Mouse (Mus musculus): ENCODE data around the gene Sult6b1. TPM values are rescaled to one million over a fixed set of nuclear protein-coding genes. Genes with fewer than 3 reads are reported as not detected.
A peak's percentile ranks its signal among the peaks of the same experiment; 100 is the strongest.

Sult6b1 gene
- total RNA-seq (2021), result not detected
- long read RNA-seq, experiment 1, result 0 reads
- long read RNA-seq, experiment 2, result 0 reads

DNA sequence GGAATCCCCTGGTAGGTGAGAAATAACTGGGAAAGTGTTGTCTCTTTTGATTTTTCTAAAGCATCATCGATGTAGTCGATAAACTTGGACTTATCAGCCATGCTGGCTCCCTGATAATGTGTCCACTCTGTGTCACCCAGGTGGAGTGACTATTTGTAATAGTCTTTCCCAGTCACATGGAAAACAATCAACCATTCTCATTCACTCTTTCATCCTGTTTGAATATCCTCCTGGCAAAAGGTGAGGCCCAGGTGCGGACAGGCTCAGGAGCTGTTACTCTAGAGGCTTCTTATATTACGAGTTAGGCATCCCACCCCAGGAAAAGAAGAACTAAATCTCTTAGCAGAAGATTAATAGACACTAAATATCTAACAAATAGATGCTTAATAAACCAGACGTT lies at the start of gene Sult6b1:
Gene Sult6b1 (minus strand): TSS at position 101 of the 400 bp plus-strand sequence.
- intact Hi-C loops (cut with DNase I; ENCODE audit: low total_unique reads), result no loop called here
- DNase-seq, result no peak

DNA sequence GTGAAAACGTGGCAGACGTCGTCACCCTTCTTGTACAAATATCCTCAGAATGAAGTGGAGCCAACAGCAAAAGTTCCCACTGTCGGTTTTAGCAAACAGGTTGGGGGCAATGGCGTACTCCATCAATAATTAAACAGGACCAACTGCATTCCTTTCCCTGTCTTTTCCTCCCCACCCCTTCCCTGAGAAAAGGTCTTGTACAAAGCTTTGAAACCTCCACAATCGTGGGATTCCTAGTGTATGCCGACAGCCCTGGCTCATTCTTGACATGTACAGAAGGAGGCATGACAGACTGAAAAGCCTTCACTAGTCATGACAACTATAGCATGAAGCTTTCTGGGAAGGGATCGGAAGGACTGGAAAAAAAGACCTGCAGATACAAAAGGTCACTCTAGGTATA lies 46.4 kb upstream of the Sult6b1 start:
- no peak for DNase-seq
- intact Hi-C loops (cut with DNase I; ENCODE audit: low total_unique reads), result no loop called here

DNA sequence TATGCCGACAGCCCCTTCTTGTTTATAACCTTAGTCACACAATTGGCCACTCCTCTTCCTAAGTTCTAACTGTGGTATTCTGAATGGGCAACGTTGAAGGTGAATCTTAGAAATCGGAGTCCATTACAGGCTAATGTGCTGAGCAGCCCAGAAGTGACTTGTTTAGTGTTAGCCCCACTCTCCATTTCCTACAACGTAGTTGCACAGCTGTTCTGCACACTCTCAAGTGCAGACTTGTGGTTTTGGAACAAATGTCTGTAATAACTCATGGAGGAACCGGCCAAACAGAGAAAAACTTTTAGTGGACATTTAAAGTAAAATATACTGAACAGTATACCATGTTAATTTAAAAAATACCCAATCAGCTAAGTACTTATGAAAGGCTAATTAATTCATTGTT lies 45.3 kb upstream of the Sult6b1 start:
- no peak for DNase-seq
- intact Hi-C loops (cut with DNase I; ENCODE audit: low total_unique reads), result no loop called here

DNA sequence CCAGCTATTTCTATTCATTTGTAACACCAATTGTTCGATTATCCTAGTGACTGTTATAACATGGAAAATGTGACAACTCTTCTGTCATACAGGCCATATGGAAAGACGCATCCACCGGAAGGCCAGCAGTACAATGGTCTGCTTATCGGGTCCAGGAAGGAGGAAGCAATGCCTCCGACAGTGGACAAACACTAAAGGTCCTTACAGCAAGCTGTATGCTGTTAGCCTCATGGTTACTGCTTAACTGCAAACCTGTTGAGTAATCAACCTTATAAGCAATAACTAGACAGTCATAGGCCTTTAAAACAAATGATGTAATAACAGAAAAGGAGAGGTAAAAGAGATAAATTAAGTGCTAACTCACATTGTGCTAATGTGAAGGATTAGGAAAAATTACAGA lies 44.4 kb upstream of the Sult6b1 start:
- intact Hi-C loops (cut with DNase I; ENCODE audit: low total_unique reads), result no loop called here
- DNase-seq, result no peak

DNA sequence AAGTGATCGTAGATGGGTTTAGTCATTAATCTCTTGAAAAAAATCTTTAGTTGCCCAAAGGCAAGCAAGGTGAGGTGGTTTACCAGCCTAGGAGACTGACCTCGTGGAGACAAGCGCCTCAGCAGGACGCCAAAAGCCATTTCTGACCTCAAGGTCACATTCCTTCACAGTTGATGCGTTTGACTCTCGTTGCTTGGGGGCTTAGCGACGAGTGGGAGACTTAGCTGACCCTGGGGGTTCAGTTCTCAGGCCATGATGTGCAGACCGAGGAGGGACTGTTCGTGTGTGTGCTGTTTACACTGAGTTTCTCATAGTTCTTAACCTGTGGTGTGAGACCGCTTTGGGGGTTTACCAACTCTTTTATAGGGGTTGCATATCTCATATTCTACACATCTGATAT lies 35.8 kb upstream of the Sult6b1 start:
- intact Hi-C loops (cut with DNase I; ENCODE audit: low total_unique reads), result no loop called here
- no peak for DNase-seq

DNA sequence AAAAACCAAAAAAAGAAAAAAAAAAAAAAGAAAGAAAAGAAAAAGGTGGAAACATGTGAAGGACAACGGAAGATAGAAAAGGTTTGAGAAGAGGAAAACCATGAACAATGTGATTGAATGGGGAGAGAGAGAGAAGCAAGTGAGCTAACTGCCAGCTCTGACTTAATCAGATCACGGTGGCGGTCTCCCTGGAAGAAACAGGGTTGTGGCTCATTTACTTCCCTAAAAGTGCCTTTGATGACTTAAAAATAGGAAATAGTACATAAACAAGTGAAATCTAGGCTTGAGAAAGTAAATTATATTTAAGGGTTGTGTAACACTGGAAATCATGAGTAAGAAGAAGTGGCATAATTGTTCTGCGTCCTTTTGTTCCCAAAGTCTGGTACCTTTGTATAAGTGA lies 32.1 kb upstream of the Sult6b1 start:
- no peak for DNase-seq
- intact Hi-C loops (cut with DNase I; ENCODE audit: low total_unique reads), result no loop called here

DNA sequence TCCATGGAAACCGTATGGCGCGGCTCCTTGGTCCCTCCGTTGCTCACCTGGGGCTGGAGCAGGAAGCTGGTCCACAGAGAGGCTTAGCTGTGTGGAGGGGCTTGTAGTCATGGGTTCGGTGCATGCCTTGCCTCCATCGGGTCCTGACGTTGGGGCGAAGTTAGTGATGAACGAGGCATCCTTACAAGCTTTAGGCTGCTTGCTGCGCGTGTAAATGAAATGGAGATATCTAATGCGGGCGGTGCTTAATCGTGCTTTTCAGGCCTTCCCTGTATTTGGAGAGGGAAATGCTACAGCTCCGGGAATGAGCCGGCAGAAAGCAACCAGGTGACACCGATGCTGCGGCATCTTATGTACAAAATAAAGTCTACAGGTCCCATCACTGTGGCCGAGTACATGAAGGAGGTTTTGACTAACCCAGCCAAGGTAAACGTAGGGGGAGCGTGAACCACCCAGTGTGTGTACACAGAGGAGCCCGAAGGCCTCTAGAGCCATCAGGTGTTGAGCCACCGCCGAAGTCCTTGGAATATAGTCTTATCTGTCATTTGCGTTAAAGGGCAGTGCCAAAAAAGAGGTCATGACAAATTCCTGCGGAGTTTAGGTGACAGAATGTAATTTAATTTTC lies 30.5 kb upstream of the Sult6b1 start:
- intact Hi-C loops (cut with DNase I; ENCODE audit: low total_unique reads), result no loop called here
- no peak for DNase-seq

DNA sequence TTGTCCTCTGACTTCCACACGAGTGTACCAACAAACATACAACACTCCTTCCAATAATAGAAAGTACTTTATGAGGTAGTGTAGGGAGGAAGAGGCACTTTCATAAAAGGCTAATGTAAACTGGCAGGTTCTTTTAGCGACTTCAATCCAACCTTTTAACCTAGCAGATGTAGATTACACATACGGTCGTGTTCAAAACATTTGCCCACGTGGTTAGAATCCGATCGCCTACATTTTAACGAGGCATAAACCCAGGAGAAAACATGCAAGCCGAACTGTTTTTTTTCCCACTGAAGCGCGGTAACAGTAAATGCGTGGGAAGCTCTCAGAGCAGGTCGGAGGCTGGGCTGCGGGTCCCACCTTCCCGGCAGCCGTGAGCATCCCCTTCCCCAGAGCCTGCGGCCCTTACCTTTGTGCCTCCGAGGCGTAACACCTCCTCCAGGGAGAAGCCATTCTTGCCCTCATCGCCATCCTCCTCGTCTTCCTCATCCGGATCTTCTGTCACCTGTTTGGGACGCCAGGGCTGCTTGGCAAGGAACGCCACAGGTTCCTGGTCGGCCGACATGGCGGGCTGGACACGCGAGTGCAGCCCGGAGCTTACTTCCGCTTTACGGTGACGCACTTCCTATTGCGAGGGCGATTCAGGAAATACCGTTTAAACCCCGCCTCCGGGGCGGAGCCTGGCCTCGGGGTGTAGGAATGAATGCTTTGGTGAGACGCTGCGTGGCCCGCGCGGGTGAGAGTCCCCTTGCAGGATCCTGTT lies 29.9 kb upstream of the Sult6b1 start, which contains the start of the genes Cebpz and Ndufaf7:
Gene Cebpz (minus strand): TSS at position 601 of the 763 bp plus-strand sequence.
Gene Ndufaf7 (plus strand): TSS at position 671 of the 763 bp plus-strand sequence.
- intact Hi-C loops (cut with DNase I; ENCODE audit: low total_unique reads), result no loop called here
- DNase-seq, result peak; percentile 97

DNA sequence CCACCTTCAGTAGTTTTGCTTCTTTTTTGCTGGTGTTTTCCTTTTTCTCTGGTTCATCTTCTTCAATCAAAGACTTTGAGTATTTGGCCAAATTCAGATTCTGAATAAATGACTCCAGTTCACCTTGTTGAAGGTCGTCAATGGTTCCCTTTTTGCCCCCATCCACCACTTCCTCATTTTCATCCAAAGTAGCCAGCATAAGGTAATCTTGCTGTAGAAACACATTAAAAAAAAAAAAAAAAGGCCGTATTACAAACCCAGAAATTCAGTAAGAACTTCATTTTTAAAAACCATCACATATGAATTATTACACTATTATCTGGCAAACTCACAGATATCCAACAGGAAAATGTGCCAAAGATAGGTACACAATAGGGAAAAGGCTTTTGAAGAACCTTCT lies 29.1 kb upstream of the Sult6b1 start:
- DNase-seq, result no peak
- intact Hi-C loops (cut with DNase I; ENCODE audit: low total_unique reads), result no loop called here

DNA sequence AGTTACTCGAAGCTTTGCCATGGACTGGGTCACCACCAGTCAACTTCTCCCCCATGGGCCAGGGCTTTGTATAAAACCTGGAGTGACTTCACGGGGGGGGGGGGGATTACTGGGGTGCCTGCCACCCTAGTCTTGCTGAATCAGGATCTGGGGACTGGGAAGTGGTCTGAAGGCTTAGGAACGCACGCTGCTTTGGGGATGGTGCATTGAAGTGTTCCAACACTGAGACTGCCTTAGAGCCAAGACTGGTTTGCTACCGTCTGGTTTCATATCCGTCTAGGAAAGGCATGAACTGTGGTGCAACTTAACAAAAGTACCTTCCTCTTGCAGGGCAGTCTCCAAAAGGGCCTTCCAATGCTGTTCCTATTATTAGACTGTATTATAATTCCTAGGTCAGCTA lies 10.9 kb upstream of the Sult6b1 start:
- intact Hi-C loops (cut with DNase I; ENCODE audit: low total_unique reads), result no loop called here

DNA sequence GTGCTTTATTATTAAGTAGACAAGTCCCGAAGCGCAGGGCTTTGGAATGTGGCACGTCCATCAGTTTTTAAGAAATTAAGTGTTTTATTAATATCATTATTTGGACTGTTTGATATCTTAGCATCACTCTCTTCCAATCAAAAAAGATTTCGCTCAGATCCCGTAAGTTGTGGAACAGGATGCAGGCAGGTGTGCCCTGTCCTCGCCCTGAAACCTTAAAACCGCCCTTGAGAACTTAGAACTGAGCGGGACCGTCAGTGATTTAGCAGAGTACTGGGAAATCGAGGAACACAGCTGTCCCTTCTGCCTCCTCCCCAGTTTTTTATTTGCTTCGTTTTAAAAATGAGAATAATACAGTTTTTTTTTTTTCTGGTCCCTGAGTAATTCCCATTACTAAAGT lies 10.1 kb upstream of the Sult6b1 start:
- intact Hi-C loops (cut with DNase I; ENCODE audit: low total_unique reads), result no loop called here
- DNase-seq, result no peak

More for the DNA sequence above, 10.9 kb upstream of the Sult6b1 start:
- DNase-seq, result no peak

DNA sequence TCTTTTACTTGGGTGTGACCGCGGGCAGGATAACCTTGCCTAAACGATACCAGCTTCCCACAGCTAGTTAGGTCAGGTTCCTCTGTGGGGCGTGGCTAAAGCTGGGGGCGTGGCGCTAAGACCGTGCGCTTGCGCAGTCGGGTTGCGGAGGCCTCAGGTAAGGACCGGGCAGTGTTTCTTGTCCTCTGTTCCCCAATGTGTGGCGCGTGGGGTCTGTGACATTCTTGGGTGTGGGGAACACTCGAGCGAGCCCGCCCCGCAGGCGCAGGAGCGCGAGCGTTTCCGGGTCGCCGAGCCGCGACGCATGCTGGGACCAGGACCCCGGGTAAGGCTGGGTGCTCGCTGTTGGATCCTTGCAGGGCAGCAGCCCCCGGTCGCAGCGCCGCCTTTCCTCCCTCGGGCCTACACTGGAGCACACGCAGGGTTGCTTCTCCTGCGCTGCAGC lies 9.6 kb upstream of the Sult6b1 start, which contains the start of gene Cebpzos:
Gene Cebpzos (plus strand): TSS at position 132 of the 445 bp plus-strand sequence.
- peak; percentile 67 for DNase-seq
- intact Hi-C loops (cut with DNase I; ENCODE audit: low total_unique reads), result no loop called here

DNA sequence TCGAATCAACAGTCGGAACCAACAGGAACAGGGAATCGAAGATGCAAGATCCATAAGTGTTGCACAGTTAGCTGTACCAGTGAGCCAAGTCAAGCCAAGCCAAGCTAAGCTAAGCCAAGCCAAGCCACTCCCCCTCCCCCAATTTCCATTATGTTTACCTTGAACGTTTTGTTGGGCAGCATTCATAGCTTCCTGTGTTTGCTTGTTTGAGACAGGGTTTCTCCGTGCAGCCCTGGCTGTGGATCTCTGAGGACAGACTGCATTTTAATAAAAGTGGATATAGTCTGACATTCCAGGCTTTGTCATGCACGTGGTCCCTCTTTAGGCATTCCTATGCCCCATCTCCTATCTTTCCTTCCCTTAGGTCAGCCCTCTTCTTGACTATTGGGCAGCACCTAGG lies 9.0 kb upstream of the Sult6b1 start:
- intact Hi-C loops (cut with DNase I; ENCODE audit: low total_unique reads), result no loop called here
- no peak for DNase-seq

DNA sequence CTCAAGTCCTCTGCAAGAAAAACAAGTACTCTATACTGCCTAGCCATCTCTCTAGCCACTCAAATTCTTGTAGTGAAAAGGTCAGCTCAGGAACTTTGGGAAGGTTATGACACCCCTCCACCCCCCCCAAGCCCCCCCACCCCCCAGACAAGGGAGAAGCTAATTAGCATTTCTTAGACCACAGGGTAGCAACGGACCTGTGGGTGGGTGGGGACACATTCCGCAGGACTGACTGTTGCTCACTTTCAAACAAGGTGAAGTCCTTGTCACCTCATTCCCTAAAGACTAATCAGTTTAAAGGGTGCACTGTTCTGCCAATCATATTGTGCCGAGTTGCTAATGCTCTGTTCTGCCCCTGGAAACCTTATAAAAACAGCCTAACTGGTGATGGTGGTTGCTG lies 7.1 kb upstream of the Sult6b1 start:
- no peak for DNase-seq
- intact Hi-C loops (cut with DNase I; ENCODE audit: low total_unique reads), result no loop called here

DNA sequence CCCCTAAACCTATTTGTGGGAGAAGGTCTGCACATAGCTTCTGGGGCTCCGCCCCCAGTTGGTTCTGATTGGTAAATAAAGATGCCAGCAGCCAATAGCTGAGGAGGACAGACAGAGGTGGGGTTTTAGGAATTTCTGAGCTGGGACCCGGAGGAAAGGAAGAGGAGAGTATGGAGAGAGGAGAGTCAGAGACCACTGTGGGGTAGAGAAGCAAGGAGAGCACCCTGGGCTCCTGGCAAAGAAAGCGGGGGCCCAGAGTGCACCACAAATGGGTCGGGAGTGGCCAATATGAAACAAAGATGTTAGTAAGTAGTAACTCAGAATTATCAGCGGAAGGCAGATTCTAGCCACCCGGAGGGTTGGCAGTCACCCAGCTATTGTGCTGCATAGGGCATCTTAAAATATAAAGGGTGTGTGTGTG lies 6.1 kb upstream of the Sult6b1 start:
- no peak for DNase-seq
- intact Hi-C loops (cut with DNase I; ENCODE audit: low total_unique reads), result no loop called here

DNA sequence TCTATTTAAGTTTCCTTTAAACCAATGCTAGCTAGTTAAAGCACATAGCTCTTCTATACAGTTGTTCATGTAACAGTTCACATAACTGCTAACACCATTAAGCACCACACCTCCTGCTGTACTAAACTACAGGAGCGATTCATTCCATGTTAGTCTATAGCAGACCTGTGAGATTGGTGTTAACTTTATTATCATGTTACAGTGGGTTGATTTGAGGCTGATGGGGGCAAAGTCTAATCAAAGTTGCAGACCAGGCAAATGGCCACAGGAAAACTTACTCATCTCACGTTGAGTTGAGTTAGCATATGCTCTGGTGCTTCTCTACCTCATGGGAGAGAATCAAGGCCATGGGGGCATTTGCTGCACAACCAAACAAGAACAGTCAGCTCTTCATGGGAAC lies 2.6 kb upstream of the Sult6b1 start:
- no peak for DNase-seq
- intact Hi-C loops (cut with DNase I; ENCODE audit: low total_unique reads), result no loop called here

DNA sequence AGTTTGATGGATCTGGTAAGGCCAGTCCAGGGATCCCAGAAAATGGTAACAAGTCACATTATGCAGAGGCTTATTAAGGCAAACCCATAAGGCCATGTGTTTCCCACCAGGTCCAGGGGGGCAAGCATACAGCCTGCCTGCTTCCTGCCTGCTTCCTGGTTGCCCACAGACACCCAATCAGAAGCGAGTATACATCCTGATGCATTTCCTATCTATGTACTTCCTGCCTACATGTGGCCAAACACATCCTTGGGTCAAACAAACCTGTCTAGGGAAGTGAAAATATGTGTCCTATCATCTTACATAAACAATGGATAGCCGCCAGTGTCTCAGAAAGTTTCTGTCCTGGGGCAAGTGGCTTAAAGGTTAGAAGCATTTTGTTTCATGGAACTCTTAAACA lies 3.6 kb downstream of the Sult6b1 start:
- intact Hi-C loops (cut with DNase I; ENCODE audit: low total_unique reads), result no loop called here
- DNase-seq, result no peak

DNA sequence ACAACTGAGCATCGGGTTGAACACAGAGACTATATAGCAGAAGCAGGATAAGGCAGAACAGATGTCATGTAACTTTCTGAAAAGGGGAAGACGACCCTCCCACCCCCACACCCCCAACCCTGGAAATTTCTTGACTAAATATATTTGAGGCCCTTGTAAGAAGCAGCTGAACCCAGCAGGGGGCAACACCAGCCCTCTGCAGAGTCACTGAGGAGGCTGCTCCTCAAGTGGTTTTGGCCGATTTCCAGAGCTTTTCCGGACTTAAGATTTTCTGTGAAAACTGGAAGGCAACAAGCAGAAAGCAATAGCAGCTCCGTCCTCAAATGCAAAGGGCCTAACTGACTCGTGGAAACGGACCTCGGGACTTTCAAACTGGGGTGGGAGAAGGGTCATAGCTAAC lies 11.4 kb downstream of the Sult6b1 start:
- peak; percentile 49 for DNase-seq
- intact Hi-C loops (cut with DNase I; ENCODE audit: low total_unique reads), result no loop called here

DNA sequence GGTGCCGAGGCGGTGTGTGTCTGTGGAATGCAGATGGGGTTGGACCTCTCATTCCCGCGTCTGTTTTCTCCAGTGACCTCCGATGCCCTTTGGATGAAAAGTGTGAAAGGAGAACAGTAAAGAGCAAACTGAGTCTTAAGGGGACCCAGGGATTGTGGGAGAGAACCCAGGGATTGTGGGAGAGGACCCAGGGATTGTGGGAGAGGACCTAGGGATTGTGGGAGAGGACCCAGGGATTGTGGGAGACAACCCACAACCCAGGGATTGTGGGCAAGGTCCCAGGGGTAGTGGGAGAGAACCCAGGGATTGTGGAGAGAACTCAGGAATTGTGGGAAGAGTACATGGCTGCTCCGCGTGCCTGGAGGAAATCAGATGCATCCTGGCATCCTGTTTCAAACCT lies 11.8 kb downstream of the Sult6b1 start:
- intact Hi-C loops (cut with DNase I; ENCODE audit: low total_unique reads), result no loop called here
- DNase-seq, result no peak

DNA sequence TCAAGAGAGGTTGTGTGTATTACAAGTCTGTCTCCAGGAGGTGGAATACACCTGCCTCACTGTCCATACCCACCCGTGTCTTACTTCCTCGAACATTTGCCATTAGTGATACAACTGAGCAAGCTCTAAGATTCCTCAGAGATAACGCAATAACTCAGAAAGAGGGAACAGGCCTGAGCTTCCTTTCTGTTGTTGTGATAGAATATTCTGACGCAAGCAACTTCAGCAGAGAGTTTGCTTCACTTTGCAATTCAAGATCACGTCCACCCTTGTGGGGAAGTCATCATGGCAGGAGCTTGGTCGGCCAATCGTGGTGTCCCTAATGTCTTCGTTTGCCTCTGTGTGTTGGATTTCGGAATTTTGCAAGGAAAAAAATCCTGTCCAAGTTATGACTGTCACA lies 15.8 kb downstream of the Sult6b1 start:
- intact Hi-C loops (cut with DNase I; ENCODE audit: low total_unique reads), result no loop called here
- DNase-seq, result no peak

DNA sequence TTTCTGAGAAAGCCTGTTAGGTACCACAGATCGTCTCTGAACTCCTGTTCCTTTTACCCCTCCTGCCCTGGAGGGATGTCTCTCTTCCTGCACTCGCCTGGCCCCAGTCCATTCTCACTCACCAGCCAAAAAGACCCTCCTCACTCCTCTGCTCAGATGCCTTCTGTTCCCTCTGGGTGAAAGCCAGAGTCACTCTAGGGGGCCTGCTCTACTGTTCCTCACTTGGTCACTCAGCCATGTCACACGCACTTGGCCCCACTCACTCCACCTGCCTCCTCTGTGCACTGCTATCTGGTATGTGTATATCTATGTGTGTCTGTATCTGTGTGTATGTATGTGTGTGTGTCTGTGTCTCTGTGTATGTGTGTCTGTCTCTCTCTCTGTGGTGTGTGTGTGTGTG lies 17.6 kb downstream of the Sult6b1 start:
- no peak for DNase-seq
- intact Hi-C loops (cut with DNase I; ENCODE audit: low total_unique reads), result no loop called here

All from gastrocnemius, postnatal 14 days (tissue).